Mouse (Mus musculus) testis, adult 2 months (tissue): ENCODE measurements around the gene Brd3os. TPM values are rescaled to one million over a fixed set of nuclear protein-coding genes. Genes with fewer than 3 reads are reported as not detected.
A peak's percentile ranks its signal among the peaks of the same experiment; 100 is the strongest.

Experiments
- H3K27ac ChIP-seq: fragments of 200-500 bp; 2 replicates; pipeline ENCODE4 v1.5.1; 2012; ENCODE audit warnings: low read depth, low read length; ENCODE audit not compliant: control insufficient read depth, insufficient read depth
- H3K27me3 ChIP-seq: fragments of 200-500 bp; 2 replicates; pipeline ENCODE4 v1.6.1; 2012; ENCODE audit warnings: mild to moderate bottlenecking, low read length, moderate library complexity; ENCODE audit not compliant: control insufficient read depth, insufficient read depth
- H3K36me3 ChIP-seq: fragments of 200-500 bp; 2 replicates; pipeline ENCODE4 v1.6.1; 2012; ENCODE audit warnings: mild to moderate bottlenecking, low read length; ENCODE audit not compliant: control insufficient read depth, insufficient read depth
- H3K4me1 ChIP-seq: fragments of 200-500 bp; 2 replicates; pipeline ENCODE4 v1.6.1; 2012; ENCODE audit warnings: low read length; ENCODE audit not compliant: control insufficient read depth, insufficient read depth
- H3K4me3 ChIP-seq: fragments of 200-500 bp; 2 replicates; pipeline ENCODE4 v1.5.1; 2012; ENCODE audit warnings: low read depth, mild to moderate bottlenecking, low read length, moderate library complexity, mixed read lengths; ENCODE audit not compliant: control insufficient read depth
- CTCF ChIP-seq: fragments of 200-500 bp; IDR thresholded peaks from 2 replicates; pipeline ENCODE4 v1.5.1; 2012; ENCODE audit warnings: low read depth, mild to moderate bottlenecking, inconsistent platforms, low read length, moderate library complexity; ENCODE audit not compliant: control insufficient read depth, insufficient read depth, insufficient replicate concordance
- POLR2A ChIP-seq: fragments of 200-500 bp; IDR thresholded peaks from 2 replicates; pipeline ENCODE4 v1.6.1; 2012; ENCODE audit warnings: low read depth, mild to moderate bottlenecking, inconsistent platforms, low read length, moderate library complexity; ENCODE audit not compliant: control insufficient read depth
- polyA plus RNA-seq: library from polyadenylated mRNA; depleted of rRNA; stranded (reverse); fragments of >200 nt; gene quantifications from 2 replicates; pipeline ENCODE4 v1.2.3, GENCODE M21; 2012

Gene Brd3os
- polyA plus RNA-seq, 1 experiment = 9.7 TPM

DNA sequence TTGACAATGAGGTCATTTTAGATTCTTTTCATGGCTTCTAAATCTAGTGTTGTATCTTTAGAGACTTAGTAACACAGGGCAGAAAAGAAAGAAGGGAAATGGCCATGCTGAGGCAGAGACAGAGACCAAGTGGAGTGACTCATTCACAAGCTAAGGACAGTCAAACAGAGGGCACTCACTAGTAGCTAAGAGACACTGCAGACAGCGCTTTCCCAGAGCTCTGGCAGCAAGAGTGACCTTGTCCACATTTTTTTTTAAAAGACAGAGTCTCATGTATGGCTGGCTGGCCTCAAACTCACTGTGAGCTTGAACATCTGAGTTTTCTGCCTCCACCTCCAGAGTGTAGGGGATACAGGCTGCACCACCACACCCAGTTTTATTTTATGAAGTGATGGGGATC is 4.2 kb upstream of the Brd3os start:
- Histone ChIP-seq H3K4me3 (no peak overlapping the region), H3K4me1 (peaks cover 16% of the 10 kb centered on the region), H3K36me3 (no peaks in the 10 kb centered on the region), H3K27ac (no peak overlapping the region), H3K27me3 (no peaks in the 10 kb centered on the region)
- TF ChIP-seq CTCF = no peak
- no peak for TF ChIP-seq POLR2A

DNA sequence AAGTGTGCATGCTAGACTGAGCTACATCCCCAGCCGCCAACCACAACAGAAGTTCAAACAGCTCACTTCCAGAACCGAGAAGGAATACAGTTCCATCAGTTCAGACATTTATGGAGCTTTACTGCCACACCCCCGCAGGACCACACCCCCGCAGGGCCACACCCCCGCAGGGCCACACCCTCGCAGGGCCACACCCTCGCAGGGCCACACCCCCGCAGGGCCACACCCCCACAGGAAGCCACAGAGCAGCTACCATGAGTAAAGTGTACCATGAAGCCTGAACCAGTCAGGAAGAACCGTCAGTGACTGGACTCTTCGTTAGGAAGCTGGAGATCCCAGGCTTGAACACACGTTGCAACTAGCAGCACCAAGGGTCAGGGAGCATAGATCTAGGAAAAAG is 3.8 kb upstream of the Brd3os start:
- no peaks in the 10 kb centered on the region for H3K27me3 ChIP-seq
- TF ChIP-seq POLR2A (no peak), CTCF (no peak)
- peaks cover 20% of the 10 kb centered on the region for H3K4me1 ChIP-seq

DNA sequence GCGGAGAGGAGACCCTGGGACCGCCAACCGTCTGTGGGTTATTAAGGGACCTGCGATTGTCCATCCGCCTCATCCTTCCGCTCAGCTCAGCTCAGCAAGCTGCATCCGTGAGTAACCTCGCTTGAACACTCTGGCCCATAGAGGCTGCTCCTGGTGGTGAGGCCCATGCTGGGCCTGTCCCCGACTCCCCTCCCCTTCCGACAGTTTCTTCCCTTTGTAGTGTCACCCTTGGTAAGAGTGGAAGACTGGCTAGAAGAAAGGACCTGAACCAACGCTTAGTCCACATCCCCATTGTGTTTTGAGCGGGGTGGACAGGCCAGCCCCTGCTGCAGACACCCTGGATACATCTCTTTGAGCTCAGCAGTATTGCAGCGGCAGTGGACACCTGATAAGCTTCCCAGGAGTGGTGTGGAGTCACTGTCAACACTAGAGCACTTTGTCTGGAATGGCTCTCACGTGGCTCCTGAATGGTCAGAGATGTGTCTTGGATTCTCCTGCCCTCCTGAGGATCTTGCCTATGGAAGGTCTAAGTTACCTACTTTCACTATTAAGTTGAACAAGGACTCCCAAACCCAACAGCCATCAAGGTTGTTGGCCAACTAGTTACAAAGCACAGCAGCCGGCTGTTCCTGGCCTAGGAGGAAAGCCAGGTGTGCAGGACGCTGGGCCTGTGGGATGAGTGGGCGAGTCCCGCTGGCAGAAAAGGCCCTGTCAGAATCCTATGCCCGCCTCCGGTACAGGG is 755 bp downstream of the Brd3os start:
- no peaks in the 10 kb centered on the region for H3K36me3 ChIP-seq
- H3K4me1 ChIP-seq = peaks cover 21% of the 10 kb centered on the region
- no peak for TF ChIP-seq POLR2A
- peak overlapping the region; percentile 71 for H3K27ac ChIP-seq
- peak overlapping the region; percentile 90 for H3K4me3 ChIP-seq
- H3K27me3 ChIP-seq = no peaks in the 10 kb centered on the region

More for the DNA sequence above, 3.8 kb upstream of the Brd3os start:
- no peak overlapping the region for H3K27ac ChIP-seq
- no peak overlapping the region for H3K4me3 ChIP-seq
- H3K36me3 ChIP-seq = no peaks in the 10 kb centered on the region

DNA sequence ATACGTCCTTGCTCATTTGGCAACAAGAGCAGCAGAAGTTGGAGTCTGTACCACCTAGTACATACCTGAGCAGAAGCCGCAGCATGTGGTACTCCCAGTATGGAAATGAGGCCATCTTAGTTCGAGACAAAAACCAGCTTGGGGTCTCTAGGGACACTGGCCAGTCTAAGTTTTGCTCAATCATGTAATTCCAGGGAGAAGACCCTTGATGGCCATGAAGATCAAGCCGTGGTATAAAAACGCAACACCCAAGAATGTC is 1.3 kb downstream of the Brd3os start:
- H3K4me3 ChIP-seq = no peak overlapping the region

DNA sequence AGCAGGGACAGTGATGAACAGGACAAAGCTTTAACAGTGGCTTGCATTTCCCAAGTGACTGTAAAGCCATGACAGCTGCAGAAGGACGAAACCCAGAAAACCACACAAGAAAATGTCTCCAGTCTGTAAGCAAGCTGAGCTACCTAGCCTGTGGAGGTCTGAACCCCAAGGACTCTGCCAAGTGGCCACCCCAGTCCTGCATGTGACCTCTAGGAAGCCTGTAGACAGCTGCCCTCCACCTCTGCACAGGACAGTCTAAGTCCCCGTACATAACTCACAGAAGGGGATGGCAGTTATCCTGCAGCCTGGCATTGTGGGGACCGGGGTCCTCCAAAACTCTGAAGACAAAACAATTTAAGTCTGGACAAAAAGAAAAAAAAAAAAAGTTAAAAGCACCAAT is 3.8 kb downstream of the Brd3os start:
- H3K36me3 ChIP-seq = no peaks in the 10 kb centered on the region; the same call in 1 of the 2 replicates
- no peaks in the 10 kb centered on the region for H3K27me3 ChIP-seq
- peaks cover 15% of the 10 kb centered on the region for H3K4me1 ChIP-seq
- no peak for TF ChIP-seq CTCF
- TF ChIP-seq POLR2A = no peak
- H3K4me3 ChIP-seq = no peak overlapping the region
- no peak overlapping the region for H3K27ac ChIP-seq

More for the DNA sequence above, 1.3 kb downstream of the Brd3os start:
- Histone ChIP-seq H3K4me1 (peaks cover 19% of the 10 kb centered on the region), H3K27ac (no peak overlapping the region), H3K27me3 (no peaks in the 10 kb centered on the region), H3K36me3 (no peaks in the 10 kb centered on the region; the same call in 1 of the 2 replicates)
- TF ChIP-seq POLR2A = no peak

DNA sequence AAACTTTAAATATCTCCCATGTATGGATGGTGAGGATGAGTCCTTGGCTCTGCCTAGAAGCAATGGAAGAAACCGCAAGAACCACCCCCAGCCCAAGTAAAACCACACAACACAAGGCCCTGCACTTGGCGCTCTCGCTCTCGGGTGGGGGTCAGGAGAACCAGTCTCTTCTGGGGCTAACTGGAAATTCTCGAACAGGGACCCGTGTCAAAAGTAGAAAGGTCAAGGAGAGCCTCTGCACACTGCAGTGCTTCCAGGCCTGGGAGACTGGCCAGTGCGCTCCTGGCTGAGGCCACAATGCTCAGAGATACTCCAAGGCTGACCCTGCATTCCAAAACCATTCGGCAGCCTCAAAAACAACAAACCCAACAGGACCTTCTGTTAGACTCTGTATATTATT is 4.7 kb downstream of the Brd3os start:
- H3K27ac ChIP-seq = no peak overlapping the region
- H3K36me3 ChIP-seq = no peaks in the 10 kb centered on the region; the same call in 1 of the 2 replicates
- H3K4me3 ChIP-seq = no peak overlapping the region
- no peaks in the 10 kb centered on the region for H3K27me3 ChIP-seq
- no peak for TF ChIP-seq CTCF
- no peak for TF ChIP-seq POLR2A
- peaks cover 13% of the 10 kb centered on the region for H3K4me1 ChIP-seq

DNA sequence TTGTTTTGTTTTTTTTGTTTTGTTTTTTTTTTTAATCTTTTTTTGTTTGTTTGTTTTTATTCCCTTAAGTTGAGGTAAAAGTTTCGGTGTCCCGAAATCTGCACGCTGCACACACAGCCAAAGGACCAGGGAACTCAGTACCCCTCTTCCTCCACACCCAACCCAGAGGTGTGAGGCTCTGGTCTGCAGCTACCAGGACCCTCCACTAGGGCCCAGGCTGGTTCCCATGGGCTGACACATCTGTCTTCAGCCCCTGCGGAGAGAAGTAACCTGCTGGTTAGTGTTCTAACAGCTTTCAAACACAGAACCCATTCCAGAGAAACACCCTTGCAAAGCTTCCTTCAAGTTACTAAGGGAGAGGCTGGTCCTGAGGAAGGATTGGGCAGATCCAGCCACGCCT is 5.7 kb downstream of the Brd3os start:
- Histone ChIP-seq H3K27me3 (no peaks in the 10 kb centered on the region), H3K27ac (no peak overlapping the region), H3K4me1 (peaks cover 6% of the 10 kb centered on the region; the same call in 1 of the 2 replicates), H3K4me3 (no peak overlapping the region), H3K36me3 (no peaks in the 10 kb centered on the region; the same call in 1 of the 2 replicates)
- TF ChIP-seq POLR2A (no peak), CTCF (no peak)

DNA sequence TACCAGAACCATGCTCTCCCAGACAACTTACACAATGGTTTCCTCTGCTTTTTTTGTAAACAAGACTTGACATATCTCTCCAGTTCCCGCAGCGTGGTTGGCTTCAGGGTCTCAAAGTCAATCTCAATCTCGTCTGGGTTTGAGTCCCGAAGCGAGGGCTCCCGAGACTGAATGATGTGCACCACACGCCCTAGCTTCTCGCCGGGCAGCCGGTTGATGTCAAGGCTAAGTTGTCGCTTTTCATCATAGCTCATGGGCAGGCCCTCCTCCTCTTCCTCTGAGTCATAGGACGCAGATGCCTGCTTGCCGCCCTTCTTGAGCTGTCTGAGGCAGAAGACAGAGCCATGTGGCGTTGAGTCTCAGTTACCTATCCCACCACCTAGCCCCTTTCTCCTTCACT is 8.1 kb downstream of the Brd3os start:
- TF ChIP-seq POLR2A (no peak), CTCF (no peak)
- Histone ChIP-seq H3K36me3 (no peaks in the 10 kb centered on the region; the same call in 1 of the 2 replicates), H3K4me3 (no peak overlapping the region), H3K4me1 (no peaks in the 10 kb centered on the region), H3K27me3 (no peaks in the 10 kb centered on the region), H3K27ac (no peak overlapping the region)
